Mouse (Mus musculus) frontal cortex, postnatal 10 days (tissue): ENCODE measurements around the gene Tub.

Source experiments
- DNase-seq, 2 experiments: peaks; one replicate each; pipeline ENCODE4 v3.0.0; 2022; ENCODE audit warnings: low spot score in 2 of 2, mixed read lengths in 1 of 2

The Tub gene

GRCm38 (mm10) chr7:108985934-108986708 is 36.0 kb downstream of the Tub start:
- DNase-seq = no peak

GRCm38 (mm10) chr7:108991207-108991606 is 41.1 kb downstream of the Tub start:
- DNase-seq = no peak

- DNase-seq = no peak
Measured at GRCm38 (mm10) chr7:108993230-108993629, 43.1 kb downstream of the Tub start.

GRCm38 (mm10) chr7:108993881-108994291 is 43.7 kb downstream of the Tub start:
- DNase-seq = no peak

- no peak for DNase-seq
Measured at GRCm38 (mm10) chr7:108996156-108996555, 46.0 kb downstream of the Tub start.

GRCm38 (mm10) chr7:109000315-109000954 is 50.3 kb downstream of the Tub start:
- no peak for DNase-seq

- DNase-seq = no peak
Measured at GRCm38 (mm10) chr7:109001971-109002370, 51.8 kb downstream of the Tub start.

- no peak for DNase-seq
Measured at GRCm38 (mm10) chr7:109003653-109004052, 53.5 kb downstream of the Tub start.

- DNase-seq = no peak
Measured at GRCm38 (mm10) chr7:109009260-109009659, 59.1 kb downstream of the Tub start.

GRCm38 (mm10) chr7:109010720-109011595 is 60.8 kb downstream of the Tub start:
- DNase-seq = peak in 1 of 2 experiments; percentile 62

GRCm38 (mm10) chr7:109011596-109012180 is 61.5 kb downstream of the Tub start:
- DNase-seq = peak; percentile 51 to 76

- DNase-seq = no peak
Measured at GRCm38 (mm10) chr7:109012575-109012974, 62.4 kb downstream of the Tub start.

- no peak for DNase-seq
Measured at GRCm38 (mm10) chr7:109012998-109013625, 63.0 kb downstream of the Tub start.

- DNase-seq = no peak
Measured at GRCm38 (mm10) chr7:109014851-109015250, 64.7 kb downstream of the Tub start.

GRCm38 (mm10) chr7:109016378-109016923 is 66.3 kb downstream of the Tub start:
- no peak for DNase-seq

GRCm38 (mm10) chr7:109019243-109019642 is 69.1 kb downstream of the Tub start:
- no peak for DNase-seq

GRCm38 (mm10) chr7:109021428-109021827 is 71.3 kb downstream of the Tub start:
- DNase-seq = peak in 1 of 2 experiments; percentile 54

GRCm38 (mm10) chr7:109025743-109026142 is 75.6 kb downstream of the Tub start:
- DNase-seq = no peak

GRCm38 (mm10) chr7:109026976-109027375 is 76.8 kb downstream of the Tub start:
- no peak for DNase-seq

- DNase-seq = no peak
Measured at GRCm38 (mm10) chr7:109027721-109028120, 77.6 kb downstream of the Tub start.

GRCm38 (mm10) chr7:109028204-109028603 is 78.1 kb downstream of the Tub start:
- DNase-seq = no peak
